Mouse (Mus musculus): ENCODE measurements around the gene Ccdc107.

- TF ChIP-seq CTCF (IDR thresholded peaks at IDR 0.05; ENCODE audit: borderline replicate concordance, control insufficient read depth, extremely low read depth, insufficient read depth, low read length, poor library complexity) (peak; percentile 70), POLR2A (IDR thresholded peaks at IDR 0.05; ENCODE audit: control insufficient read depth, extremely low read depth, insufficient read depth, low read length, poor library complexity) (peak; percentile 86; the same call in 1 of the 2 replicates)
Observed at GRCm38 (mm10) chr4:43493186-43493845, 616 bp downstream of the Ccdc107 start.
